Mouse (Mus musculus) retina, embryonic 14.5 days (tissue): ENCODE data around the gene F13a1.

Experiments used
- DNase-seq: peaks from one replicate; pipeline ENCODE4 v3.0.0-alpha.2; 2015; ENCODE audit warnings: low spot score

The F13a1 gene

DNA sequence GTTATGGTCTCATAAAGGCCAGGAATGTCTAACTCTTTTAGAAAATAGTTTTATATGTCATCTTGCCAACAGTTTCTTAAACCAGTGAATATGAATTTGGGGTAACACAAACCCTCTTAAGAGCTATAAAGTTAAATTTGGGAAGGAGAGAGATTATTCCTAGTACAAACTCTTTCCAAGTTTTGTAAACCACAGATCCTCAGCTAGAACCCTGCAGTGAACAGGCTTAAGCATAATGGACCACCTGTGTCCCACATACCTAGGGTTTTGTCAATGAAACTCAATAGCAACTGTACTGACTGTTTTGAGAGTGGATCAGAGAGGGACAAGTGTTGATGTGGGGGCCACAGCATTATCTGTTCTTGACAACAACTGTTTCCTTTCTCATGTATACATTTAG, 96.4 kb downstream of the F13a1 start:
- DNase-seq: no peak

DNA sequence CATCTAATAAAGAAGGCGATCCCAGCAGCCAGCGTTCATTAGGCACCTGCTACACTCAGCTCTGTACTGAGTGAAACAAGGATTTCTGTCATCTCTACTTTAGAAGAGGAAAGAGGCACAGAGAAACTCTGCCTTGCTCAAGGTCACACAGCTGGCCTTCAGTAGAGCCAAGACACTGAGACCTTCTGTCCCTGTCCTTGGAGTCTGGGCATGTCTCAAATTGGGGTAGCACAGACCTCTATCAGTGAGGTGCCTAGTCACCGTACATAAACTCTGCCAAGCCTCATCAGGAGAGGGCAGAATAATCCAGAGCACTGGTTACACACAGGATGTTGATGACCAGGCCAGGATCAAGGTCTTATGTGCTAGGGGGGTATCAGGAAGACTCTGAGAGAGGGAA, 108.2 kb downstream of the F13a1 start:
- no peak for DNase-seq

DNA sequence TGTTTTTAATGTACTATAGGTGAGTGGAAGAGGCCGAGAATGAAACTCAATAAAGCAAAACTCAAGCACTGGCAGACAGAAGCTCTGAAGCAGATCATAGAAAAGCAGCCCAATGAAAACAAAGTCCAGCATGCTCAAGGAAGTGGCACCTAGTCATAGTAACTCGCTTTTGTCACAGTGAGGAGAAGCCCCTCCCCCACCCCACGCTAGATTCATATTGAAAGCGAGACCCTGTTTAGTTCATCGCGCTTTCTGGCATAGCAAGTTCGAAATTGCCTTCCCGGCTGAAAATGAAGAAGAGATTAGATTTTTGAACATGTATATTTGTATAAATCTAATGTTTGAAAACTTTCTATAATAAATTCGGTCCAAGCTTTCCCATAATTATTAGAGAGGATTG, 118.0 kb downstream of the F13a1 start:
- no peak for DNase-seq

DNA sequence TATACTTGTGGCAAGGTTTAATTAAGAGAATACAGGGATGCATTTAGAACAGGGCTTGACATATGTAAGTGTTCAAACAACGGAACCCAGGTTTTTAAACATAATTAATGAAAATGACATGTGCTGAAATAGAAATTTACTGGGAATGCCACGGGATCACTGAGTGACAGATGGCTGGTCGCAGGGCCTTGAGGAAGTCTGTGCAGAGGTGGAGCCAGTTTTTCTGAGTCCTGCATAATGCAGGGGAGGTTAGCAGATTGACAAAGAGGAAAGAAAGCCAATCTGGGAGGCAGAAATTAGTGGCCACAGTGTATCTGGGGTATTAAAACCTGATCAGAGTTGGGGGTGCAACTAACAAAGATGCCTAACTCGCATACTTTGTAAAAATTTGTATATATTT, 130.3 kb downstream of the F13a1 start:
- DNase-seq: no peak

DNA sequence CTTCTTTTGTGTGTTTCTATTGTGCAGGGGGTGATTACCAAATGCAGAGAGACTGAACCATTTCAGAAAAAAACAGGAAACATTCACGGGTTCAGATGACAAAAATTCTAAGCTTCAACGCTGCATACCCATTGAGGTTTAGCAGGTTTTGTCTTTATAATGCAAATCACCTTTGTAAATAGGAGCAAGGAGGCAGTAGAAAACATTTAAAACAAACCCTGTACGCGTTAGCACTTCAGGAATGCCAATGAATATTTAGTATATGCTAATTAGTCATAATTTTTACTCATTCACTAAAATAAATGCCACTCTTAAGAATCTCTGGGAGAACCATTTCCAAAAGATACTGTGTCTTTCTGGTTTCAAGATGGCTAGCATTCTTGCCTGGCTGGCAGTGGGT, 146.2 kb downstream of the F13a1 start:
- no peak for DNase-seq

DNA sequence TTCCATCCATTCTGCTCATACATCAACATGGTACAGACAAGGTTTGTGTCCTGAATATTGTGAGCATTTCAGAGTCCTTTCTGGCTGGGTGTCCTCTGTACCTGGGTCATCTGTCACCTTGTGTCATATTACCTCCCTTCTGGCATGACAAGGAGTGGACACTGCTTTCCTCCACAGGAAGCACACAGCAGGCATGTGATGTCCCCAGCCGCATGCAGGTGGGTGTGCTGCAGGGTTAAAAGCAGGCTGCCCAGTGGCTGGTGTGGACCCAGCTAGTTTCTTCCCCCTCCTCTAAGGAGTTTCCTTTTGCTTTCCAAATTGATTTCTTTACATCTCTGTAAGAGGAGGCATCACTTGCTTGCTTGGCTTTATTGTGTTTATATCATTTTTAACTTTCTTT, 146.6 kb downstream of the F13a1 start:
- no peak for DNase-seq

DNA sequence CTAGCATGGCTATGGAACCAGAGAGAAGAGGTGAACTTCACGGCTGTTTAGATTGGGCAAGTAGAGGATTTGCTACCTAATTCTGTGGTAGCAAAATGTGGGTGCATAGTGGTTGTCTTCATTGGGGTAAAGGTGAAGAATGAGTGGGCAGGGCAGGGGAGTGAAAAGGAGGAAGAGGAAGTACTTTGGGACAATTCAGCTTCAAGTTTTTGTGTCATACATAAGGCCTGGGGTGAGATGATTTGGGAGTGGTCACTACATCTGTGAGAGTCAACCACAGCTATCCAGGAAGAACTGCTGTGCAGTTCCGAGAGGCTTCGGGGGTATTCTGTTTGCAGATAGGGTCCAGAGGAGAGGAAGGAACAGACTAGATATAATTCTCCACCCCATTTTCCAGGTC, 148.4 kb downstream of the F13a1 start:
- DNase-seq: no peak

- no peak for DNase-seq
Measured at GRCm38 (mm10) chr13:36901016-36901415, 149.0 kb downstream of the F13a1 start.

GRCm38 (mm10) chr13:36896061-36896460, 154.0 kb downstream of the F13a1 start:
- no peak for DNase-seq

GRCm38 (mm10) chr13:36893762-36894161, 156.3 kb downstream of the F13a1 start:
- DNase-seq: no peak

DNA sequence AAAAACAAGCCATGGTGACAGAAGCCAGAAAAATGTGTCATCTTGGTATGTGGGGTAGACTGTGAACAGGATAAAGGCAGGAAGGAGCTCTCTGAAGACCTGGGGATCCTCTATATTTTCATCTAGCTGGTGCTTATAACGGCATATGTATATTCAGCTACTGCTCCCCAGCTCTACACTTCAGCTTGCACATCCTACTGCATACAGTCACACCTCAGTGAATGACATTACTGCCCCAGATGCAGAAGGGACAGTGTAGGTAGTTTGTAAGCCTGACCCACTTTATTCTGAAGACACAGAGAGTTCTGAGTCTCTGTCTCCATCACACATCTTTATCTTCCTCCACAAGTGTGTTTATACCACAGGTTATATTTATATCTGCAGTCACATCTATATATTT, 157.8 kb downstream of the F13a1 start:
- DNase-seq: no peak

DNA sequence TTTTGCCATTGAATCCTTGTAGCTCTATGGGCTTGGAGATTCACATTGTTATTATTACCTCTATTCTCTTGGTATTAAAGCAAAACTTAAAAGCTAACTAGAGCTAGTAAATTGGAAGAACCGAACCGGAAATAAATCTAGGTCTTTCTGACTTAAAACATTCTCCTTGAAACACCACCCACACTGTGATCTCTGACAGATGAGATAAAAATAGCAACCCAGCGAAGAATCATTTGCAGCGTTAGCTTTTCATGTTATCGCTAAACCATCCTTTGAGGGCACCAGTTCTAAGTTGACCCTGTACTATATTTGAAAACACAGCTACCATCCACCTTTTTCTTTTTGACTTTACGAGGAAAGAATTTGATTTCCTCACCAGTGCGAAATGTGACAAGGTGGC, 164.1 kb downstream of the F13a1 start:
- DNase-seq: no peak

GRCm38 (mm10) chr13:36839111-36839510, 210.9 kb downstream of the F13a1 start:
- DNase-seq: no peak
